Mouse (Mus musculus): ENCODE data around the gene Wdr74. TPM values are rescaled to one million over a fixed set of nuclear protein-coding genes. Genes with fewer than 3 reads are reported as not detected.

The Wdr74 gene
- total RNA-seq, 4 experiments from 2014 or later: 43.0 to 47.5 (median 45.1) TPM

Small RNAs within 50 kb of the gene (microRNA-seq; reads per million reads assigned to microRNA genes)
- 0 reads per million in 2 experiments for gene Mir6992

Other genes starting within 250 kb of the Wdr74 start
- gene Slc22a8, start 144.6 kb upstream of the Wdr74 start, total RNA-seq (2022): 10 to 100 TPM; 11.5 to 15.9 (median 14.1) TPM
- gene Slc22a6, start 117.8 kb upstream of the Wdr74 start, total RNA-seq (2022): 1 to 10 TPM; 6.6 to 8.6 (median 7.8) TPM
- 100 to 1,000 TPM; 131 to 142 (median 136) TPM for gene Chrm1, start 72.0 kb upstream of the Wdr74 start, total RNA-seq (2022)
- gene Slc3a2, start 12.5 kb upstream of the Wdr74 start, total RNA-seq (2022): 100 to 1,000 TPM; 147 to 155 (median 150) TPM
- 1 to 10 TPM in 2 of 4 experiments, not detected in 2; 1.4 to 2.0 TPM for gene 1700092M07Rik, start 4.9 kb downstream of the Wdr74 start, total RNA-seq (2022)
- gene Stx5a, start 5.6 kb downstream of the Wdr74 start, total RNA-seq (2022): 10 to 100 TPM; 59.6 to 66.4 (median 65.6) TPM
- gene Nxf1, start 21.2 kb downstream of the Wdr74 start, total RNA-seq (2022): 10 to 100 TPM; 77.1 to 88.0 (median 80.2) TPM
- 10 to 100 TPM; 58.9 to 78.6 (median 67.2) TPM for gene Tmem223, start 35.2 kb downstream of the Wdr74 start, total RNA-seq (2022)
- 10 to 100 TPM; 11.3 to 14.6 (median 12.4) TPM for gene Tmem179b, start 38.6 kb downstream of the Wdr74 start, total RNA-seq (2022)
- 10 to 100 TPM; 13.7 to 18.1 (median 15.9) TPM for gene Taf6l, start 50.6 kb downstream of the Wdr74 start, total RNA-seq (2022)
- 100 to 1,000 TPM; 107 to 116 (median 109) TPM for gene Polr2g, start 62.8 kb downstream of the Wdr74 start, total RNA-seq (2022)
- 1 to 10 TPM; 4.9 to 7.3 (median 5.8) TPM for gene Zbtb3, start 66.7 kb downstream of the Wdr74 start, total RNA-seq (2022)
- gene Ttc9c, start 83.5 kb downstream of the Wdr74 start, total RNA-seq (2022): 10 to 100 TPM; 38.5 to 40.8 (median 39.2) TPM
- gene Hnrnpul2, start 84.2 kb downstream of the Wdr74 start, total RNA-seq (2022): 100 to 1,000 TPM; 113 to 120 (median 118) TPM
- gene AC129217.1, start 93.9 kb downstream of the Wdr74 start, total RNA-seq (2022): not detected
- gene Bscl2, start 101.6 kb downstream of the Wdr74 start, total RNA-seq (2022): 100 to 1,000 TPM; 100 to 111 (median 105) TPM
- 100 to 1,000 TPM; 153 to 200 (median 171) TPM for gene Gng3, start 103.4 kb downstream of the Wdr74 start, total RNA-seq (2022)
- 1 to 10 TPM in 2 of 4 experiments, under 1 TPM in 2; 0.68 to 1.5 (median 0.96) TPM for gene Lrrn4cl, start 114.9 kb downstream of the Wdr74 start, total RNA-seq (2022)
- 100 to 1,000 TPM; 110 to 127 (median 113) TPM for gene Ubxn1, start 135.7 kb downstream of the Wdr74 start, total RNA-seq (2022)
- gene Uqcc3, start 145.1 kb downstream of the Wdr74 start, total RNA-seq (2022): 10 to 100 TPM; 30.4 to 37.2 (median 33.3) TPM
- gene Lbhd1, start 147.9 kb downstream of the Wdr74 start, total RNA-seq (2022): 1 to 10 TPM; 4.7 to 9.0 (median 6.3) TPM
- gene Gm49403, start 148.1 kb downstream of the Wdr74 start, total RNA-seq (2022): not detected
- 10 to 100 TPM; 20.8 to 25.2 (median 21.8) TPM for gene 1810009A15Rik, start 153.0 kb downstream of the Wdr74 start, total RNA-seq (2022)
- gene Gm49416, start 153.1 kb downstream of the Wdr74 start, total RNA-seq (2022): 1 to 10 TPM; 1.4 to 5.6 (median 2.6) TPM
- 10 to 100 TPM; 21.7 to 24.9 (median 22.1) TPM for gene Ints5, start 157.2 kb downstream of the Wdr74 start, total RNA-seq (2022)
- gene Ganab, start 162.2 kb downstream of the Wdr74 start, total RNA-seq (2022): 100 to 1,000 TPM in 3 of 4 experiments, 10 to 100 TPM in 1; 100.0 to 104 (median 103) TPM
- gene B3gat3, start 184.5 kb downstream of the Wdr74 start, total RNA-seq (2022): 100 to 1,000 TPM; 155 to 175 (median 172) TPM
- 10 to 100 TPM in 1 of 4 experiments, 1 to 10 TPM in 3; 7.9 to 10.1 (median 8.9) TPM for gene Rom1, start 193.5 kb downstream of the Wdr74 start, total RNA-seq (2022)
- 10 to 100 TPM; 12.6 to 15.3 (median 13.8) TPM for gene Eml3, start 193.7 kb downstream of the Wdr74 start, total RNA-seq (2022)
- gene Mta2, start 206.0 kb downstream of the Wdr74 start, total RNA-seq (2022): 10 to 100 TPM; 46.8 to 53.8 (median 50.4) TPM
- gene Tut1, start 218.0 kb downstream of the Wdr74 start, total RNA-seq (2022): 10 to 100 TPM; 20.5 to 26.0 (median 22.1) TPM
- 100 to 1,000 TPM; 224 to 271 (median 243) TPM for gene Eef1g, start 231.2 kb downstream of the Wdr74 start, total RNA-seq (2022)

All from left cerebral cortex, adult 8-10 months (tissue).